Comparison of ENCODE assay signal across 8 mouse cellular contexts in the genomic region with DNA sequence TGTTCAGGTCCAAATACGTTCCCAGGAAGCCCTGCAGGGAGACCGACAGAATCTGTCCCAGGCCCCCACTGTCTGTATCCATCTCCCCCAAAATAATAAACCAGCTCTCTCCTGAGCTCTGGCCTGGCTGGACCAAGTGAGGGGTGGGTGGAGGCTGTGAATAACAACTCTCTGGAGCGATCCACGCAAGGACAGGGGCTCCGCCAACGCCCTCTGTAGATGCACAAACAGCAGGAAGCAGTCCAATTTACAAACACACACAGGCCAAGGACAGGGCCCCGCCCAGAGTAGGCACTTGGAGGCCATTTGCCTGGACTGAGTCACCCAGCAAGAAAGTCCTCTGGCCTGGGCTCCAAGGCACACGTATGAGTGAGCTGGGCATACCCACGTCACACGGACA. TPM values are rescaled to one million over a fixed set of nuclear protein-coding genes. Genes with fewer than 3 reads are reported as not detected.
DNase-seq lines count a peak whose midpoint lies in the region; ATAC-seq lines count a peak whose summit lies in the region.

No protein-coding gene starts in this region.

- H3K9ac ChIP-seq in embryonic facial prominence, embryonic 14.5 days (ENCODE audit: low read depth, low read length), result no peak overlapping the region
- no peak overlapping the region for H3K9ac ChIP-seq in kidney, embryonic 16.5 days (replicated peaks; ENCODE audit: low read length)

- peak; percentile 9; the same call in 1 of the 2 replicates for ATAC-seq in embryonic facial prominence, embryonic 14.5 days (ENCODE audit: low read depth)
- peak; percentile 2; the same call in 1 of the 2 replicates for ATAC-seq in kidney, embryonic 16.5 days (ENCODE audit: low FRiP score, low TSS enrichment)

- peaks cover 51% of the 10 kb centered on the region for H3K4me1 ChIP-seq in embryonic facial prominence, embryonic 14.5 days (ENCODE audit: control insufficient read depth, insufficient read depth, low read length)
- peaks cover 45% of the 10 kb centered on the region for H3K4me1 ChIP-seq in kidney, embryonic 16.5 days (ENCODE audit: insufficient read depth, low read length)

- H3K36me3 ChIP-seq in embryonic facial prominence, embryonic 14.5 days (ENCODE audit: control insufficient read depth, insufficient read depth, low read length), result no peaks in the 10 kb centered on the region
- no peaks in the 10 kb centered on the region for H3K36me3 ChIP-seq in kidney, embryonic 16.5 days (ENCODE audit: insufficient read depth, low read length)

- peak; percentile 65 for DNase-seq in ovary, postnatal 36 days (ENCODE audit: low spot score)
- DNase-seq in ovary, postnatal 14 days (ENCODE audit: low spot score), result no peak
- no peak for DNase-seq in embryonic facial prominence, embryonic 14.5 days (ENCODE audit: low spot score)
- DNase-seq in testis, postnatal 14 days (ENCODE audit: low spot score), result peak; percentile 63
- DNase-seq in right cerebral cortex, postnatal 4 days, result no peak
- DNase-seq in cerebellum, adult 9-11 months, result no peak
- no peak for DNase-seq in cerebellum, adult 8-10 months

- H3K27me3 ChIP-seq in embryonic facial prominence, embryonic 14.5 days (replicated peaks; ENCODE audit: control insufficient read depth, insufficient read depth, low read length), result 0 out of 2 replicates have a peak, but pooled peaks cover 7% of the 10 kb centered on the region
- peaks cover 2% of the 10 kb centered on the region; the same call in 1 of the 2 replicates for H3K27me3 ChIP-seq in kidney, embryonic 16.5 days (ENCODE audit: insufficient read depth, low read length)

- no peak overlapping the region for H3K4me3 ChIP-seq in embryonic facial prominence, embryonic 14.5 days (ENCODE audit: low read depth, low read length)
- no peak overlapping the region for H3K4me3 ChIP-seq in kidney, embryonic 16.5 days (ENCODE audit: low read length)

- WGBS in embryonic facial prominence, embryonic 14.5 days, result 41% methylated on average over 10 of the region's 10 CpGs
- WGBS in kidney, embryonic 16.5 days, result 60% methylated on average over 10 of the region's 10 CpGs

- H3K9me3 ChIP-seq in embryonic facial prominence, embryonic 14.5 days (ENCODE audit: control insufficient read depth, low read length), result no peaks in the 10 kb centered on the region
- H3K9me3 ChIP-seq in kidney, embryonic 16.5 days (ENCODE audit: low read length), result no peaks in the 10 kb centered on the region

- no peak overlapping the region; the same call in 1 of the 2 replicates for H3K4me2 ChIP-seq in embryonic facial prominence, embryonic 14.5 days (ENCODE audit: low read depth, low read length)
- H3K4me2 ChIP-seq in kidney, embryonic 16.5 days (replicated peaks; ENCODE audit: low read depth, low read length), result 0 out of 2 replicates have a peak overlapping the region, but pooled peaks have one; percentile 5

- peak overlapping the region; percentile 95 for H3K27ac ChIP-seq in embryonic facial prominence, embryonic 14.5 days (replicated peaks; ENCODE audit: low read depth, low read length)
- peak overlapping the region; percentile 48; the same call in 1 of the 2 replicates for H3K27ac ChIP-seq in kidney, embryonic 16.5 days (ENCODE audit: low read length)

RNA-seq across cellular contexts. Expression of a gene that starts 32.0 kb away (rescaled TPM):
- polyA plus RNA-seq in embryonic facial prominence, embryonic 14.5 days (2014; fragmentation: Nextera tagmentation; extraction: Ambion mirVana), result 51.5 and 58.5 TPM in 2 replicates
- 77.3 and 78.3 TPM in 2 replicates for polyA plus RNA-seq in kidney, embryonic 16.5 days (2015; fragmentation: Nextera tagmentation; extraction: Ambion mirVana)

RNA-seq across cellular contexts. Expression of a gene that starts 33.1 kb away (rescaled TPM):
- 0.37 and 0.72 TPM in 2 replicates for polyA plus RNA-seq in embryonic facial prominence, embryonic 14.5 days (2014; fragmentation: Nextera tagmentation; extraction: Ambion mirVana)
- polyA plus RNA-seq in kidney, embryonic 16.5 days (2015; fragmentation: Nextera tagmentation; extraction: Ambion mirVana), result 0.22 and 0.32 TPM in 2 replicates

Comparison
In these comparisons a context has a peak if more than half of its experiments do, and no peak if none do; other contexts are left out.
1. DNase-seq: peak in ovary, postnatal 36 days (single experiment) and testis, postnatal 14 days (single experiment); none in ovary, postnatal 14 days (single experiment), embryonic facial prominence, embryonic 14.5 days (single experiment), right cerebral cortex, postnatal 4 days (single experiment), cerebellum, adult 9-11 months (single experiment) and cerebellum, adult 8-10 months (single experiment).